Mouse (Mus musculus): ENCODE results near the gene Fastkd5.
"Not testable (repeated sequence)": the region's sequence is repeated elsewhere in the genome, so short reads cannot be mapped to it uniquely, and the experiment has no call there.

The Fastkd5 gene

DNA sequence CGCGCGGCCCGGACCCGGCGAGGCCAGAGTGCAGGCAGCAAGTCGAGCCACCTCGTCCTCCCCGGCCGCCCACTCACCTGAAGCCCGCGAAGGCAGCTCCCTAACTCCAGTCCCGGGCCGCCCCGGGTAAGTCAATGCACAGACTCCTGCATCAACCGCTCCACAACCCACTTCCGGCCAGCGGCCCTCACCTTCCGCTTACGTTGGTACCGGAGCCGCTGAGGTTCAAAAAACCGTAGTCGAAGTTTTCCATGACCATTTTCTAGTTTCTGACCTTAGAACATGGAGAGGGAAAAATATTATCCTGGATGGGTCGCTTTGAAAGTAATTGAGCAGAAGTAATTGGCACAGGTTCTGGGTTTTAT, at the start of gene Fastkd5, which contains the start of gene Ubox5:
Fastkd5 (minus strand) TSS at position 189 of the 365 bp plus-strand sequence.
Ubox5 (minus strand) TSS at position 200 of the 365 bp plus-strand sequence.
- DNase-seq: peak; percentile 93

DNA sequence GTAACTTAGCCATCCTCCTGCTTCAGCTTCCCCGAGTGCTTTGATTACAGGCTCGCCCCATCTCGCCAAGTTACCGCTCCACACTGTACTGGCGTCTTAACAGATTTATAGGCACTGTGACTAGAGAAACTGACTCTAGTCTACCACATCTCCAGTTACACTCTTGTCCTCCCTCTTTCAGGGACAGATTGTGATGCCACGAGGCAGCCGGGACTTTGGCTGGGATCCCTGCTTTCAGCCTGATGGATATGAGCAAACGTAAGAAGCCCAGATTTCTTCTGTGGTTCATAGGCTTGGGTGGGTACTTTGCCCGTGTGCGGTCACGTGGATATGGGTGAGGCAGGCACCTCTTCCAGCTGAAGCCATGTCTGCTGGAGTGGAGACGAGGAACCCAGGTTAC, 49.3 kb upstream of the Fastkd5 start:
- no peak for DNase-seq

DNA sequence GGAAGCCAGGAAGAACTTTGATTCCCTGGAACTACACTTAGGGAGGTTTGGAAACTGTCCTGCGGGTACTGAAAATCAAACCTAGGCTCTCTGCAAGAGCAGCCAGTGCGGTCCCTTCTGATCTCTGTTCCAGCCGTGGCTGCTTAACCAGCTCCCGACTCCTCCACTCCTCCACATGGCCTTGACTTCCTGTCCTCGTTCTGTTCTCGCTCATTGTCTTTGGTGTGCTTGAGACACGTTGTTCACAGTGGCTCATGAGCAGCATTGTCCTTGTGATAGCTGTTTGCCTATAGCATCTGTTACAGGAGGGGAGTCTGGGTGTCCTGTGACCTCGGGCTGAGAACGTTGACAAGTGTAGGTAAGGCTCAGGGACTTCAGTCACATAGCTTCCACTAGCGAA, 47.4 kb upstream of the Fastkd5 start:
- DNase-seq: no peak

DNA sequence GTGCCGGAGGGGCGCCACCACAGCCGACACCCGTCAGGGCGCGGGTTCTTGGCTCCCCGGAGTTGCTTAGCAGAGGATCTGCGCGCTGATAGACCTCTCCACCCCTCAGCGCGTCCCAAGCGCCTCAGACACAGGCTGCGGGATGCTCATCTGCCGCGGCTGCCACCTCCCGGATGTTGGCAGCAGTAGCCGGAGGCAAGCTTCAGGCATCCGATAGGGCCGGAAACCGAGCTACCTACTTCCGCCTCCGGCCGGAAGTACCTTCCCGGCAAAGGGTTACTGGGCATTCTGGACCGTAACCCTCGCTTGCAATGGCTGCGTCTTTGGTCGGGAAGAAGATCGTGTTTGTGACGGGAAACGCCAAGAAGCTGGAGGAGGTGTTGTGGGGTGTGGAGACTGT, 37.7 kb upstream of the Fastkd5 start, which contains the start of gene Itpa:
Itpa (plus strand) TSS at position 52 of the 400 bp plus-strand sequence.
- DNase-seq: peak; percentile 82

DNA sequence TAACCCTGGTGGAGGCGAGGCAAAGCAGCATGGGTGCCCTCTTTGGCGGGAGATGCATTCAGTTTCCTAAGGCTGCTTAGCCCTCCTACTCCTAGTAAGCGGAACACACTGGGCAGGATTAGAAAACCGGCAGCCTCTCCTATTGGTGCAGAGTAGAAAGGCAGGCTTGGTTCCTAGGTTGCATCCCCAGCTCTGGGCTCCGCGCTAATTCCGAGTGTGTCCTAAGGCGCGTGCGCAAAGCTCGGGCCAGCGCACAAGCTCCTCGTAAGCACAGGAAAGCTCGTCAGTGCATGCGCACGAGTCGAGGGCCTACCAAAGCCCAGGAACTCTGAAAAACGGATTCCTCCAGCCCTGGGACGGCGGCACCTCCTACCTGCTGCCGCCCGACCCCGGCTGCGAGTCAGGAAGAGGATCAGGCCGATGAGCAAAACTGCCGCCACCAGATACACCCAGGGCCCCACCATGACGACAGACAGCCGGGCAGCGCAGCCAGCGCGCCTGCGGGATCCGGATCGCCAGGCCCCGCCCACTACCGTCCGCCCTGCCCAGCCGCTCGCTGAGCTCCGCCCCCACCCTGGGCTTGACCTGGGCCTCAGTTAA, 34.4 kb upstream of the Fastkd5 start, which contains the start of gene Ddrgk1:
Ddrgk1 (minus strand) TSS at position 558 of the 600 bp plus-strand sequence.
- DNase-seq: peak; percentile 89

DNA sequence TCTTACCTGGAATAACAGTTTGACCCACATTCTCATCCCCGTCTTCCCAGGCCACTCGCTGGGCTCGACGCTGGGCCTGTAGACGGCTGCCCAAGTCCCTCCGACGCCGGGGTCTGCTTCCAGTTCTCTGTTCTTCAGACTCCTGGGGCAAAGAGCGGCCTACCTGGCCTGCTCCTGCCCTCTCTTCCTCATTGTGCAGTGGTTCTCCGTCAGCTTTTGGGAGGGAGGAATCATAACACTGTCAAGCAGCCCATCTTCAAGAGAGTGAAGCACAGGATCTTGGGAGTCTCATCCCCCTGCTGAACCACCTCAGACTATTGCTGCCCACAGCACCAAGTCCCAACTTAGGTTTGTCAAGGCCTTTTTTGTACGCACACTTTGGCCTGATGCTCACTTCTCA, 33.5 kb upstream of the Fastkd5 start:
- DNase-seq: no peak

DNA sequence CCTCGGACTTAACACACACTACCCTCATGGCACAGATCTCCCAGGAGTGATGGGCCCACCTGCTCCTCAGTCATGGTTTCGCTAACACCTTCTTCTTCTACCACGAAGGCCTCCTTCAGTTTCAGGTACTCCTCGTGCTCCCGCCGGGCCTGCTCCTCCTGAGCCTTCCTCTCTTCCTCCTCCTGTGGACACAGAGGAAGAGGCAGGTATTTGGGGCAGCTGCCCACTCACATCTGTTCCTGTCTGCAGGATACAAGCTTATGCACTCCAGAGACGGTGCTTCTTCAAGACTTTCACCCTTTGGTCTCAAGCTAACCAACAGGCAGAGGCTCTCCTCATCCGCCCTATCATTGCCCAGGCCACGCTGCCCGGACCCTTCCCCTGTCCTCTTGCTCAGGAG, 28.7 kb upstream of the Fastkd5 start:
- DNase-seq: no peak

DNA sequence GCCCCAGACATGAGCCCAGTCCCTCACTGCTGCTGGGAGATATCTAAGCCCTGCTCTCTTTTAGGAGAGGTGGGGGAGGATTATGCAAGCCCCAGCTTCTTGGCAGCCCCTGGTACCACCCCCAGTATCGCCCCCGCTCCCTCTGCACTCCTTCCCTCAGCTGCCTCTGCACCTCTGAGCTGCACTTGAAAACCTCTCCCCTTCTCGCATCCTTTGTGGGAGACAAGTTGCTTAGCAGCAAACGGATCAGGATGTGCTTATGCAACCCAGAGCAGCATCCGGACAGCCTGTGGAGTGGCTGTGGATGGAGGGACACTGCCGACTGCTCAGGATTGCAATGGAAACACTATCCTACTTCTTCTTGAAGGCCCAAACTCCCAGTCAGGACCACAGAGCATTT, 27.7 kb upstream of the Fastkd5 start:
- DNase-seq: peak; percentile 58

DNA sequence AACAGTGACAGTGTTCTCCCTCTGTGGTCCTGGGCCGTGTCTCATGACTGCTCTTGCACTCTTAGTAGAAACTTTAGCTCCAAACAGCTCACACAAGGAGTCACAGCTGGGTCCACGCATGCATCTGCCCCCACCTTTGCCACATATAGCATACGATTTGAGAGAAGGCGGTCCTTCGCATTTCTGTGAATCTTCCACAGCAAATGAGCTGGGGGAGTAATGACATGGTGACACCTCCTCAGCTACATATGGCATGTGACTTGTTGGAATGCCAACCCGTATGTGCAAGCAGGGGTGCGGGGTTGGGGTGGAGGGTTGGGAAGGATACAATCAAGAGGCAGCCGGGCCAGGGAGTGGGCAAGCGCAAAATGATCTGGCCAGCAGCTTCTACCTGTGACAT, 26.7 kb upstream of the Fastkd5 start:
- DNase-seq: no peak

DNA sequence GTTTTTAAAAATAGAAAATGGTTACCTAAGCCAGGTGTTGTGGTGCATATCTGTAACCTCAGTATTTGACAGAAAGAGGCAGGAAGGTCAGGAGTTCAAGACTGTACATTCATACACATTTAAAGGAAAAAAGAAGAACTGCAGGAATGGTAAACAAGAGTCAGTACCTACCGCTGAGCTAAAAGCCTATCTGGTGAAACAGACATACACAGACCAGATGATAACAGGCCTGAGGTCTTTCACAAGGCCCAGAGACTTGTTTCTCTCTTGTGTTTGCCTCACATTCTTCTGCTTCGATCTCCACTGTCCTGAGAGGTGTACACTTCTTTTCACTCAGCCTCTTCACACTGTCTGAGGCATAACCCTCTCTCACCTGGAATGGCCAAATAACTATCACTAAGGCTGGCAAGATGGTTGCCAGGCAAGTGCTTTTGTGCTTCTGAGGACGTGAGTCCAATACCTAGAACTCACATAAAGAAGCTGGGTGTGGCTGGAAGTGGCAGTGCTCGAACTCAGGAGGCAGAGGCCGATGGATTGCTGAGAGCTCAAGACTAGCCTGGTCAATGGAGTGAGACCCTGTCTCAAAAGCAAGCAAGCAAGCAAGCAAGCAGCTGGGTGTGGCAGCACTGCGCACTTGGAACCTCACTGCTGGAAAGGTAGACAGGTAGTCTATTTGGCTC, 26.0 kb upstream of the Fastkd5 start:
- no peak for DNase-seq

DNA sequence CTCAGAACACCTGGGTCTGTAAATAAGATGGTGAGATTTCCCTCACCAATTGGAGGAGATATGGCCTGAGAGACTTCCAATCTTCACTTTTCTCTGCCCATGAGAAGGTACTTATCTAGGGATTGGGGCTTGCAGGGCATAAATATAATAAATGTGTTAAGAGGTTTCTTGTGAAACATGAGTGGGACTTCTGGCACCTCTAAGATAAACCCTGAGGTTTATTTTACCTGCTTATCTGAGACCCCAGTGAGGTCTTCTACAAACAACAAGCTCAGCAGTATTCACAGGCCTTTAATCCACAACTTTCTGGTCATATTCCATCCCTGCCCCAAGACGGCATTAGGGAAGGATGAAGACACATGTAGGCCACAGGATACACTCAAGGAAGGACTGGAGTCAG, 23.9 kb upstream of the Fastkd5 start:
- DNase-seq: no peak

DNA sequence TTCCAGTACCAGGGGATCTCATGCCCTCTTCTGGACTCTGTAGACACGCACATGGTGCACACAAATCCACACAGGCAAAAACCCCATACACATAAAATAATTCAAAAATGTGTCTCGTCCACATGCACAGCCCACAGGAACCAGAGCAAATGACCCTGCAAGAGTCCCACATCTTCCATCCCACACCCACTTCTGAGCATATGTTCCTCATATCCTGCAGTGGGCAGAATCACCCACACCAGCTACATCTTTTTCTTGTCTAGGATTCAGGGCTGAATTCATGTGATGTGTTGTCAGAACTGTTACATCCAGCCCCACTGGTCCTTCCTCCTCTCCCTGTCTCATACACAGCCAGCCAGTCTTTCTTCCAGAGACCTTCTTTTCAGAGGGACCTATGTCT, 23.5 kb upstream of the Fastkd5 start:
- no peak for DNase-seq

DNA sequence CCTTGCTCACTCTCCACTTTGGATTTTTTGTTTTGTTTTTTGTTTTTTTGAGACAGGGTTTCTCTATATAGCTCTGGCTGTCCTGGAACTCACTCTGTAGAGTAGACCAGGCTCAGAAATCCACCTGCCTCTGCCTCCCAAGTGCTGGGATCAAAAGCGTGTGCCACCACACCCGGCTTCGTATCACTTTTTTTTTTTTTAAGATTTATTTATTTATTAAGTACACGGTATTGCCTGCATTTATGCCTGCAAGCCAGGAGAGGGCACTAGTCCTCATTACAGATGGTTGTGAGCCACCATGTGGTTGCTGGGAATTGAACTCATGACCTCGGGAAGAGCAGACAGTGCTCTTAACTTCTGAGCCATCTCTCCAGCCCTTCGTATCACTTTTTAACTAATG, 19.2 kb upstream of the Fastkd5 start:
- not testable (repeated sequence) for DNase-seq

DNA sequence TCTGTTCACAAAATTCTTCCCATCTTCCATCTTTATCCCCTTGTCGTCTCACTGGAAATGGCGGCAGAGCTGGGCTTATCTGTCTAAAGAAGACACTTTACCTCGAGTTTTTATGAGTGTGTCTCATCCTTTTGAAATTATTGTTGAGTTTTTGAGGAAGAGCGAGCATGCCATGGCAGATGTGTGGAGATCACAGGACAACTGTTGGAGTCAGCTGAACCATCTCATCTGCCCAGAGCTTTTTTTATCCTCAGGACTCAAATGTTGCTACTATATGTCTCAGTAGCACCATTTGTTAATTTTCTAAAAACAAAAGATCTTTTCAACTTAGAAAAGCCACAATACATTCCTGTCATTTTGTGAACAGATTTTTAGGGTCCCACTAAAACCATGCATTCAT, 15.4 kb upstream of the Fastkd5 start:
- DNase-seq: no peak

DNA sequence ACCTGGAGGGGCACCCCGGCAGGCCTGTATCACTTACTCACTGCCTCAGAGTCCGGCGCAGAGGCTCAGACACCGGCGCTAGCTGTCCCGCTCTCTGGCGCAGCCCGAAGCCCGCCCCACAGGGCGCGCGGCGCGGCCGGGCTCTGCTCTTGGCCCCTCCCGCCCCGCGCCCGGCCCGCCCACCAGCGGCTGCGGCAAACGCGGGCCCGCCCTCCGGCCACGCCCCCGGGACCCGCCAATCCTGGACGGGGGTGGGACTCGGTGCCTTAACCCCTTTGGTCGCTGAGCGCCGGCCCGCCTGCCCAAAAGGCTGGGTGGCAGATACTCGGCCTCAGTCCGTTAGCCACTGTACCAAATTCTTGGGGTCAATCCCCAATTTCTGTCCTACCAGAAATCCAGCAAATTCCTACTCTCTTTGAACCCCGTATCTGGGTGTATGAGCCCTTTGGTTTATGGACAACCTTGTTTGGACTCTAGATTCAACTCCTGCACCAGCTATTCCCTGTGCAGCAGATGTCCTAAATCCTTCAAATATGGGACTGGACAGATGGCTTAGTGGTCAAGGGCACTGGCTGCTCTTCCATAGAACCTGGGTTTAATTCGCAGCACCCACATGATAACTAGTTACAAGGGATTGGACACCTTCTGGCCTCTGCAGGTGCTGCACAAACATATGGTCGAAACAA, 13.0 kb upstream of the Fastkd5 start, which contains the start of gene Lzts3:
Lzts3 (minus strand) TSS at position 120 of the 686 bp plus-strand sequence.
- DNase-seq: peak; percentile 92

DNA sequence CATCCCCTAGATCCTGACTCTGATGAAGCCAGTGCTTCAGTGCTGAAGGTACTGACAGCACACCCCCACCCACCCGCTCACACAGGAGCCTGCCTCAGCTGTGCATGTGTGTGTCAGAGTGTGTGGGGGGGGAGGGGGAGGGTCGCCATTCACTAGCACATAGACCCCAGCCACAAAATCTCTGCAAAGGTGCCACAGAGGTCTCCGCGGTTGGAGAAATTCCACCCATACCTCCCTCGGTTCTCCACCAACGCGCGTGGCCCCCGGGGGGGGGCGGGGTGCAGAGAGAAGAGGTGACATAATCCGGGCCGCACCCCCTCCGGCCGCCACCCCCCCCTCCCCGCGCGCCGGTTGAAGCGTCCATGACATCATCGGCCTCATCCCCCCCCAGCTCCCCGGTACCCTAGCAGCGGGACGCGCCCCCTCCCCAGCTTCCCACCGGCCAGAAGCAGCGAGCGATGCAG, 12.4 kb upstream of the Fastkd5 start:
- no peak for DNase-seq

DNA sequence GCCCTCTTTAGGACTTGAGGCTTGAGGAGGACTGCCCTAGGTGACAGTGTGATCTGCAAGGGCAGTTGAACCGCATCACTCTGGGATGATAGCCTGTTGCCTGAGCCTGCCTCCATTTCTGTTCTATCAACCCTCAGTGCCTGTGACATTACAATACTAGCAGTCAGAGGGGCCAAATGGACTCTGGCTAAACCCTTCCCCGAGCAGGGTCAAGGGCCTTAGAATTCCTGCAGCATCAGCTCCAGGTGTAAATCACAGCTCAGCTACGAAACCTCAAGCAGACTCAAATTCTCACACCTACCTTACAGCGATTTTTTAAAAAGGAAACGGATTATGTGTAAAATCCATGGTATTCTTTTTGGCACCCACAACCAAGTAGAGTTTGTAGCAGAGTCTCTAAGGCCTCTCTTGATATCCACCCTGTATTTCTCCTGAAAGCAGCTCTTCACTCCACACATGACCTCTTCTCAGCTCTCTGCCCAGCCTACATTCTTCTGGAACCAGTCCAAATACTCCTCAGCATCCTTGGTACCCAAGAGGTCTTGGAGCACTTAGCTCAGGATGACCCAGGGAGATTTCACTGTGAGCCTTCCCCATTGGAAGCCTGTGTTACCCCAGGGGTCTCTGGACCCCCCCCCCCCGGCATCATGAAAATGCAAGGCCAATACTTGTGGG, 11.7 kb upstream of the Fastkd5 start:
- no peak for DNase-seq

DNA sequence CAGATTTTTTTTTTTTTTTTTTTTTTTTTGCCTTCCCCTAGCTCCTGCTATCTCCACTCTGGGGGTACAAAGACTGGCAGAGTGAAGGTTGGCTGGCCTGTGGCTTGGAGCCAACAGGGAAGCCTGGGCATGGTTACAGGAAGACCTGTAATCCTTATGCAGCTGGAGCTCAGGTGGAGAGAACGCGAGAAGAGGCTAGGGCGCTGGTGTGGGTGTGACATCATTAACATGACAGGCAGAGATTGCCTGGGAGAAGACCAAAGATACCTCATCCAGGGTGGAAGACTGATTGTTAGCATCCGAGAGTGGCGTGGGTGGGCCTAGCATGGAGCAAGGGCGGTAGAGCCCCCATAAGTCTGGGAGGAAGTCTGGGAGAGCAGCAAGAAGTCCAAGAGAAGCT, 9.4 kb upstream of the Fastkd5 start:
- no peak for DNase-seq

DNA sequence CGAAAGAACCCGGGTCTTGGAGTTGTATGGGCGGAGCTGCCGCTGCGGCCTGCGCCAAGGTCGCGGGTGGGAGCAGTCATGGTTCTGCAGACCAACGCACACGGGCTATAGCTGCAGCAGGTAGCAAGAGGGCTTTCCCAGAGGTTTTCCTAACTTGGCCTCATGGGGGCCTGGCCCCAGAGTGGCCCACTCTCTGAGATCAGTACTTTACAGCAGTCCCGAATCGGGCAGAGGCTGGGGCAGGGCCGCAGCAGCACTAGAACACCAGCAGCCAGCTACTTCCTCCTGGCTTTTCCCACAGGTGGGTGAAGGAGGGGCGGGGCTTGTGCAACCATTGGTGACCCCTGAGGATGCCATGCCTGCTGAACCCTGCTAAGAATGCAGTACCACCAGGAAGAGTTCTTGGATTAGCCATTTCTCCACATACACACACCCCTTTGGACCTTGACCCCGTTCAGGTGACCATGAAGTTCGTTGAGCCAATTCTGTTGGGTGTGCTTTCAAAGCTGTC, 8.3 kb upstream of the Fastkd5 start:
- DNase-seq: no peak

DNA sequence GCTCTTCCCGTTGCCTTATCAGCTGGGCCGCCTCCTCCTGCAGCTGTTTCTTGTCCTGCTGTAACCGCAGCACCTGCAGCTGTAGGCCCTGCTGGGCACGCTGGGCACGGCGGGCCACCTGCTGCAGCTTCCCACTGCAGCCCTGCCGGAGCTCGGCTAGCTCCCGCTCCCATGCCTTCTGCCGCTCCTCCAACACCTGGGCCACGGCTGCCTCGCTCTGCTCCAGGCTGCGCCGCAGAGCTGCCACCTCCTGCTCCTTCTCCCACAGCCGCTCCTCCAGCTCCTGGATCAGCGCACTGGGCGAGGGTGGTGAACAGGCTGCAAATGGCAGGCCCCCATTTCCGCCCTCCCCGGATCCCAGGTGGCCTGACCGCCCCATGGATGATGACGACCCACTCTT, 6.0 kb upstream of the Fastkd5 start:
- DNase-seq: peak; percentile 17

DNA sequence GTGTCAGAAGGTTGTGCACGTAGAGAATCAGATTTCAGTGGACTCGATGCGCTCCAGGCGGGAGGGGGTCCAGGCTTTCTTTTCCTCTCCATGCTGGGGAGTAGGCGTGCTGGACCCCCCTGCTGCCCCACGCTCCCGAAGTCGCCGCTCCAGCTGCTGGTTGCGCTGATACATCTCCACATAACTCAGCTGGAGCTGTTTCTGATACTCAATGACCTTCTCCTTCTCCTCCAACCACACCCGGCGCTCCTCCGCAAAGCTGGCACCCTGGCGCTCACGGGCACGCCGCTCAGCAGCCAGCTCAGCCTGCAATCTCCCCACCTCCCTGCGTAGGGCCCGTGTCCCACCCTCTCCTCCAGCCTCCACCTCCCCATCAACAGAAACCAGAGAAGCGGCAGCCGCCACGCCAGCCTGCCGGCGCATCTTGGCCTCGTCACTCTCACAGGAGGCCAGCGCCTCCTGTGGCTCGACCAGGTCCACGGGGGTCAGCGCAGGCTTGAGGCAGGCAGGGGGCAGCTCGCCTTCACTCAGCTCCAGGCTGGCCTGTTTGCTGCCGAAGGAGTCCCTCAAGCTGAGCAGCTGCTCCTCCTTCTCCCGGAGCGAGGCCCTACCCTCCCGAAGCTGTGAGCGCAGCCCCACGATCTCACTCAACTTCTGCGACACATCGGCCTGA, 5.0 kb upstream of the Fastkd5 start:
- peak; percentile 31 for DNase-seq

DNA sequence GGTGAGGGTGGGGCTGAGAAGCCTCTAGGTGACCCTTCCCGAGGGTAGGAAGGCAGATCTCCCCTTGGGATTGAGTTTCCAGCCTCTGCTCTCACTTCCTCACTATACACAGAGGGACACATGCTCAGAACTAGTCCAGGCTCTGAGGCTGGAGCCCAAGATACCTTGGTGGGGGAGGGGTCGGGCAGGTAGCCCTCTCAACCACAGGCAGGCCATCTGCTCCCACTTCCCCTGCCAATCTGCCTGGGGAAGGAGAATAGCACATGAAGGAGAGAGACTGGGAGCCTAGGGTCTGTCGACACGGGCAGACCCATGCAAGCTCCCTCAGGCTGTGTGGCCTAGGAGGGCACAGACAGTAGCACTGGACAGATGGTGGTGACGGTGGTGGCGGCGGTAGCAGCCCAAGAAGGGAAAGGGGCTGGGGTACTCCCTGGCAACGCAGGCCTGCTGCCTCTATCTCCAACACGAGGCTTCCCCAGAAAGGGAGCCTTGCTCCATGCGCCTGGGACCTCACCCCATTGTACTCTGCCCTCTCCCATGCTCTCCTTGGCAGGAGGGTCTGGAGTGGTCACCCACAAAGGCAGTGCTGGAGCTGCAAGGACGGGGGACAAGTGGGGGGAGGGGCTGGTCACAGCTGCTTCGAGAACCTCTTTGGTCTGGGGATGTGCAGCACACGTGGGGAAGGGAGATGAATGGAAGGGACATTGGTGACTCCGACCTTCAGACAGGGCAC, 4.3 kb upstream of the Fastkd5 start:
- no peak for DNase-seq
